23 mouse cellular contexts compared by ENCODE assay signal in genomic region chr3:92458620-92459019, GRCm38 (mm10). TPM values are rescaled to one million over a fixed set of nuclear protein-coding genes. Genes with fewer than 3 reads are reported as not detected.
"Had no signal": no experiment of that assay in that cellular context is flagged by ENCODE, and none has a peak within 500 bp of the region (broad histone marks: within the 10 kb centered on the region; RNA-seq: fewer than 3 reads in every experiment).

Gene Sprr3, minus strand, starts transcription at chr3:92458720.

- H3K36me3 ChIP-seq: liver, embryonic 13.5 days; liver, embryonic 15.5 days; midbrain, embryonic 13.5 days; midbrain, embryonic 15.5 days; neural tube, embryonic 12.5 days had no signal

- H3K9me3 ChIP-seq: liver, embryonic 13.5 days; liver, embryonic 15.5 days; megakaryocyte, embryonic 14.5 days; midbrain, embryonic 13.5 days; midbrain, embryonic 15.5 days; neural tube, embryonic 12.5 days had no signal

- ATAC-seq: liver, postnatal 0 days; midbrain, embryonic 13.5 days; midbrain, embryonic 15.5 days had no signal

- H3K4me3 ChIP-seq: liver, embryonic 13.5 days; liver, embryonic 15.5 days; megakaryocyte, embryonic 14.5 days; midbrain, embryonic 13.5 days; midbrain, embryonic 15.5 days; neural tube, embryonic 12.5 days had no signal

- H3K9ac ChIP-seq: liver, embryonic 13.5 days; liver, embryonic 15.5 days; liver, postnatal 0 days; lung, embryonic 14.5 days; midbrain, embryonic 13.5 days; midbrain, embryonic 15.5 days; neural tube, embryonic 12.5 days had no signal

- H3K4me1 ChIP-seq: liver, embryonic 13.5 days; liver, embryonic 15.5 days; megakaryocyte, embryonic 14.5 days; midbrain, embryonic 13.5 days; midbrain, embryonic 15.5 days; neural tube, embryonic 12.5 days had no signal

- DNase-seq: liver, embryonic 13.5 days; liver, postnatal 0 days; lung, embryonic 14.5 days; lung, postnatal 14 days; lung, postnatal 36 days; right cerebral cortex, postnatal 14 days; thymus, adult 18-20 months; thymus, postnatal 14 days; thymus, postnatal 36 days had no signal

- H3K27ac ChIP-seq: liver, embryonic 13.5 days; liver, embryonic 15.5 days; macrophage; midbrain, embryonic 13.5 days; midbrain, embryonic 15.5 days; neural tube, embryonic 12.5 days had no signal

- H3K4me2 ChIP-seq: liver, embryonic 13.5 days; liver, embryonic 15.5 days; lung, embryonic 14.5 days; midbrain, embryonic 11.5 days; midbrain, embryonic 13.5 days; midbrain, embryonic 15.5 days; neural tube, embryonic 12.5 days had no signal

- H3K27me3 ChIP-seq: liver, embryonic 13.5 days; liver, embryonic 15.5 days; megakaryocyte, embryonic 14.5 days; midbrain, embryonic 13.5 days; midbrain, embryonic 15.5 days; neural tube, embryonic 12.5 days had no signal

RNA-seq across cellular contexts. Expression of gene Sprr3, which starts in this region (rescaled TPM):
- total RNA-seq: megakaryocyte progenitor cell, adult 5-6 weeks; midbrain, postnatal 0 days; monocyte, adult 5-6 weeks; neutrophil, adult 5-6 weeks had no signal
- polyA plus RNA-seq: liver, embryonic 13.5 days; liver, embryonic 15.5 days; liver, postnatal 0 days; lung, embryonic 14.5 days; lung, embryonic 16.5 days; macrophage; midbrain, embryonic 11.5 days; midbrain, embryonic 13.5 days; midbrain, embryonic 15.5 days; midbrain, postnatal 0 days; neural tube, embryonic 12.5 days; neural tube, embryonic 14.5 days; spleen, adult 2 months had no signal
